Mouse (Mus musculus): ENCODE data around the gene H1fnt.

DNA sequence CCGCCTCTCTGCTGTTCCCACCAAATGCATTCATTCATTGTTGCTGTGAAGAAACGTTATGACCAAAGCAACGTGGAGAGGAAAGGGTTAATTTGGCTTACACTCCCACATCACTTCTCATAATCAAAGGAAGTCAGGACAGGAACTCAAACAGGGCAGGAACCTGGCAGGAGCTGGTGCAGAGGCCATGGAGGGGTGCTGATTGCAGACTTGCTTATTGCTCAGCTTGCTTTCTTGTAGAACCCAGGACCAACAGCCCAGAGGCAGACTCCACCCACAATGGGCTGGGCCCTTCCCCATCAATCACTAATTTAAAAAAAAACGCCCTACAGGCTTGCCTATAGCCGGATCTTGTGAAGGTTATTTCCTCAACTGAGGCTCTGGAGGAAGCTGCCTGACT is 43.0 kb downstream of the H1fnt start:
- TF ChIP-seq CTCF (IDR thresholded peaks at IDR 0.05; ENCODE audit: extremely low read depth, insufficient read depth, insufficient read length, insufficient replicate concordance) (no peak), POLR2A (IDR thresholded peaks at IDR 0.05; ENCODE audit: low read depth, low read length) (no peak)
